Mouse (Mus musculus) ovary, postnatal 10 days (tissue): ENCODE data around the gene Olfr594.
"Not testable (repeated sequence)": the region's sequence is repeated elsewhere in the genome, so short reads cannot be mapped to it uniquely, and the experiment has no call there.

Experiments used
- DNase-seq: peaks from one replicate; pipeline ENCODE4 v3.0.0; 2022; ENCODE audit warnings: low spot score

The Olfr594 gene

GRCm38 (mm10) chr7:103216696-103217095, at the start of gene Olfr594:
Olfr594 (plus strand) TSS chr7:103216996.
- DNase-seq = no peak

GRCm38 (mm10) chr7:103169697-103170096, 47.1 kb upstream of the Olfr594 start:
- no peak for DNase-seq

- no peak for DNase-seq
Measured at GRCm38 (mm10) chr7:103178240-103178639, 38.6 kb upstream of the Olfr594 start, which contains the start of gene Olfr591. Olfr591 (minus strand) TSS chr7:103178340.

- not testable (repeated sequence) for DNase-seq
Measured at GRCm38 (mm10) chr7:103184503-103184902, 32.3 kb upstream of the Olfr594 start, which contains the start of gene Olfr592. Olfr592 (plus strand) TSS chr7:103184803.

GRCm38 (mm10) chr7:103211562-103211961, 5.2 kb upstream of the Olfr594 start, which contains the start of gene Olfr593:
Olfr593 (plus strand) TSS chr7:103211862.
- no peak for DNase-seq

GRCm38 (mm10) chr7:103212050-103212449, 4.7 kb upstream of the Olfr594 start:
- DNase-seq = not testable (repeated sequence)

GRCm38 (mm10) chr7:103252405-103252804, 35.6 kb downstream of the Olfr594 start, which contains the start of gene Usp17ld:
Usp17ld (minus strand) TSS chr7:103252505.
- DNase-seq = not testable (repeated sequence)
